Mouse (Mus musculus) R1 (cell line): ENCODE data around the gene Kirrel3.

ENCODE experiments used
- DNase-seq: peaks from one replicate; pipeline ENCODE4 v3.0.0-alpha.2; 2018; ENCODE audit warnings: low read depth, low spot score

Kirrel3 gene

DNA sequence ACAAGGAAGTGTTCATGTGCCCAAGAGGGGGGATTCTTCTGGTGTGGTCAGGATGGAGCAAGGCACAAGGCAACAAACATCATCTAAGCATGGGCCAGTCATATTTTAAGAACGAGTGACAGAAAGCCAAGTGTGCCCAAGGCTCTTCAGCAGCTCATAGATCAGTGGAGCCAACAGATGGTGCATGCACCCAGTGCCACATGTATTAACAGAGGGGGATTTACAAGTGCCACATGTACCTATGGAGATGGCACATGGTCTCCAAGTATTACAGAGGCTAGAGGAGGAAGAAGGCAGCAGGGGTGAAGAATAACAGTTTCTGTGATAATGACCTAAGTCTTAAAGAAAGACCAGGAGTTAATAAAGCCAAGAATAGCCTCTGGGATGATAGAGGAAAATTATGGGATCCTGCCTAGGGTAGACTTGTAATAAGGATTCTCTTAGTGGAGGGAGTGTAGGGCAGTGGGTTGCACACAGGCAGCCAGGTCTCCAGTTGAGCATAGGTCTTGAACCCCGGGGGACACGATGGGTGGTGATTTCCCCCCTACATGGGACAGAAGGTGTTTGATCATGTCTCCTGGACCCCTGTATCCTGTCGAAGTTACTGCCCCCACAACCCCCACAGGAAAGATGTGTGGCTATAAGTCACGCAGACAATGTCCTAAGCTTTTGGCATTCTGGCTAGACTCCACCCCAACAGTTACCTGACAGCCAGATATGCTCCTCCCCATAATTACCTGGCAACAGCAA lies 495.0 kb downstream of the Kirrel3 start:
- DNase-seq: no peak

DNA sequence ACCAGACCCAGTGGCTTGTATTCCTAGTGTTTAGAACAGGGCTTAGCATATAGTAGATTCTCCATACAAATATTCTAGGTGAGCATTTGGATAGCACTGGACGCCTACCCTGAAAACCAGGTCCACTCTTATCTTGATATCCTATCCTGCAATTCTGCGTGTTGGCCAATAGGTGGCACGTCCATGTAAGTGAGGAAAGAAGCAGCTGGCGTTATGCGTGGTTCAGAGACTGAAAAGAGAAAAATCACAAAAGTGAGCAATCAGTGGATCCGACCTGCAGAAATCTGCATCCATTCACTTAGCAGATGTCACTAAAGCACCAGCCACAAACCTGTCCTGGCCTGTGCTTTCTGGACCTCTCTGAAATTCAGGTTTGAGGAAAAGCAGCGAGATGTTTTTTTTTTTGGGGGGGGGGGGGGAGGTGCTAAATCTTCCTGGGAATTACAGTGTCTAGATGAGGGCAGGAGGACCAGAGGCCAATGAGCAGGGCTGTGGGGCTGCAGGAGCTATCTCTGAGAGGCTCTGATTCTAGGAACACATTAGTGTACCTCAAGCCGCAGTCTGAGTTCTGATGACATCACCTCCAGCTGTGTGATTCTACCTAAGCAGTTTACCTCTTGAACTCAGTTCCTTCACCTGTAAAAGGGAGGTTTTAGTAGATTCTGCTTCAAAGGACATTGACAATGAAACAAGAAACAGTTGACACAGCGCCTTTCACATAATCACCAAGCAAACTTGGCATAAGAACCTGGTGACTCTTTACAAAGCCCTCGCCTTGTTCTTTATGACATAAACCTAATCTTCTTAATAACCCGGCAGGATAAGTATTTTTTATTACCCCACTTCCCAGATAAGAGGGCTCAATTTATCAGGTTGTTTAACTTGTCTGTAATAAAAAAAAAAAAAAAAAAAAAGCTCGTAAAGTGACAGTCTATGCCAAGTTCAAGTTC lies 498.1 kb downstream of the Kirrel3 start:
- DNase-seq: peak; percentile 66

DNA sequence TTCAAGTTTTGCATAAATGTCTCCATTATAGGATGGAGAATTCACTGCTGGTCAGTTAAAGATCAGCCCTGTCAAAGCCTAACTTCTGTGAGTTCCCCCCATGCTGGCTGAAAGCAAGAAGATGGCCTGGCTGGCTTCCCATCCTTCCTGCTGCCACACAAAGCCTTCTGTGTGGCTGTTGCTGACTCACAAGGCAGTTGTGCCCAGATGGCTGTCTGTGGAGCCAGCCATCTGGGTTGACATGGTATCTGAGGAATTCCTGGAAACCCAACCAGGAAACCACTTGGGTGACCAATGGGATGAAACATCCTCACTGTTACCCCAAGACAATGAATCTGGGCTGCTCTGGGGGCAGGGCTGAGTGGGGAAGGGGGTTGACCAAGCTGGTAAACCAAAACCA lies 500.5 kb downstream of the Kirrel3 start:
- DNase-seq: no peak

DNA sequence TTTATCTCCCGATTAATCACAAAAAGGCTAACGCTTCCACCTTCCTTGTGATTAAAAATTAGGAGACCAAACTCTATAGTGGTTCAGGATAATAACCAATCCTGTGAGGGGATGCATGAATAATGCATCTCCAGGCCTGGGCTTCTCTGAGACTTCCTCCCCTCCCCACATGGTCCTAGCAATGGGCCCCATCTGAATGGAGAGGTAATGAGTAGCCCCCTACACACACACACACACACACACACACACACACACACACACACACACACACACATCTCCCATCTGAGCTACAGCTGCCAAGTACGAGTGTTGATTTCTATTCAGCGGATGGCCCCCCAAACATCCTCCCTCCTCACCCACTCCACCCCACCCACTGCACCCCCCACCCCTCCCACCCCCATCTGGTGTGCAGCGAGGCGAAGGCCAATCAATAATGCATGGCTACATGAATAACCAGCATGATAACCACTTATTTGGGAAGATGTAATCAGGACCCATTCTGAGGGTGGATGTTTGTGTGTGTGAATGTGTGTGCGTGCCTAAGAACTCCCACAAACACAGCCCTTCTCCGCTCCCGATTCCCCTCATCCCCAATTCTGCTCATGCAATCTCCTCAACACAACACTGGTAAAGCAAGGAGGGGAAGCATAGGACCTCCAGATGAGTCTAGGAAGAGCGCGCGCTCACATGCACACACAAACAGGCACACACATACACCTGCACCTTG lies 501.9 kb downstream of the Kirrel3 start:
- DNase-seq: no peak

DNA sequence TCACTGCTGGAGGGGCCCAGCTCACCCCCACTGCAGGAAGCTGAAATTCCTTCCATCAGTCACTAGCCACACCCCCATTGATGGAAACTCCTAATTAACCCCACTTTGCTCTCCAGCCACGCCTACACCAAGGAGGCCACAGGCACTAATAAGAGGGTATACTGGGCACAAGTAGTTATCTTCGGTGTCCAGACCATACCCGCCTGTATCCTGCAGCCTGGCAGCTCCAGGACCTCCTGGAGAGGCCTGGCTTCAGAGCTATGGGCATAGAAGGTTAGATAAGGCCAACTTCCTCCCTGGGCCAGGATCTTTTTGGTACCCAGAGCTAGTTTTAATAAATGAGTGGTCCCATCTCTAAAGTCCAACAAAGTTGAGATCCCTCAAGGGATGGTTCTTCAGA lies 503.0 kb downstream of the Kirrel3 start:
- no peak for DNase-seq

DNA sequence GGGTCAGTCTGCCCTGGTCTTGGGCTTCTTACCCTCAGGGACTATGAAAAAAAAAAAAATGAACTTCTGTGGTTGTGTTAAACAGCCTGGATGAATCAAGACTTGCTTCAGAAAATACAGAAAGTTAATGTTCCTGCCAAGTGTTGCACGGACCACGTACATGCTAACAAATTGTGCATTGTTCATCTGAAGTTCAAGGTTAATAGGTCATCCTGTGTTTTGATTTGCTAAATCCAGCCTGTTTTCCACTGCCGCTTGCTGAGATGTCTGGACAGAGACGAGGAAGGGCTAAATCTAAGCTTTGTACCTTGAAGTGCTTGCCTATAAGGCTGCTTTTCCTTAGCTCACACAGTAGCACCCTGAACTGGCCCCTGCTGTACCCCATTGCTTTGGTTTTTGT lies 506.5 kb downstream of the Kirrel3 start:
- DNase-seq: peak; percentile 27

DNA sequence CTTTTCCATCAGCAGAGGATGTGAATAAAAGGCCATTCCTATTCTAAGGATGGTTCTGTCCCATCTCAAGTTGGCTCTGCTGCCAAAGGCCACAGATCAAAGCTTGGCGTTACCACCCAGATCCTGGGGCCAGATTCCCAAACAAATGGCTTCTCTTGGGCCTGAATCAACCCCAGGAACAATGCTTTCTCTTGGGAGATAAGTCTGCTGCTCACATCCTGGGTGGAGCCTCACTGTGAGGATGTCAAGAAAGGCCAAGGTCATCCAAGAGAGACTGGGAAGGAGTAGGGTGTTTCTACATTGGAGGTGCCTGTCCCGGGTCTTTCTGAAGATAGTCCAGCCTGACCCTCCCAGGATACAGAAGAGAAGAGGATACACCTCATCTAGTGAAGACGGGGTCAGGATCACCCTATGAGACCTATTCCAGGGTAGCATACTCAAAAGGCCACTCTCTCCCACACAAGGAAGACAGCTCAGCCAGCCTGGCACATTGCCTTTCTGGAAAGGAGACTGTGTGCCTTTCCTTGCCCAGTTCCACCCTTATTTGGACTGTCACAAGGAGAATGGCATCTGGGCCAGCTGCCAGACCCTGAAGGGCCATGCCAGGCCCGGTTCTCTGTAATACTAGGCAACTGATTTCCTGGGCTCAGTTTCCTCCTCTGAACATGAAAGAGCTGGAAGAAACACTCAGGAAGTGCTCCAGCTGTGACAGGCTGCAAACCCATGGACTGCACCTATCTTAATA lies 507.9 kb downstream of the Kirrel3 start:
- peak; percentile 65 for DNase-seq

DNA sequence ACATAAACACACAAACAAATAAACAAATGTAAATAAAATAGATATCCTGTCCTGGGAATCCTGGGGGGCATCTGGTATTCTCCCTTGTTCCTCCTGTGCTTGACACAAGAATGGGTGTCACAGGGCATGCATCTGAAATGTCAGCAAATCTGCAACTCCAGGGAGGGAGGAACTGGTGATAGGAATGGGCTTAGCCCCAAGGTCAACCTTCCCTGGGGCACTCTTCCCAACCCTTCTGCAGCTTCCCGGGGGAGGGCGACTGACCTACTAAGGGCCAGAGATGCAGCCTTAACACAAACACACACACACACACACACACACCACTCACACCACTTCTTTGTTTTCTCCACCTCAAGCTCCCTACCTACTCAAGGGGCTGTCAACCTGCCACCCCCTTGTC lies 509.4 kb downstream of the Kirrel3 start:
- no peak for DNase-seq

DNA sequence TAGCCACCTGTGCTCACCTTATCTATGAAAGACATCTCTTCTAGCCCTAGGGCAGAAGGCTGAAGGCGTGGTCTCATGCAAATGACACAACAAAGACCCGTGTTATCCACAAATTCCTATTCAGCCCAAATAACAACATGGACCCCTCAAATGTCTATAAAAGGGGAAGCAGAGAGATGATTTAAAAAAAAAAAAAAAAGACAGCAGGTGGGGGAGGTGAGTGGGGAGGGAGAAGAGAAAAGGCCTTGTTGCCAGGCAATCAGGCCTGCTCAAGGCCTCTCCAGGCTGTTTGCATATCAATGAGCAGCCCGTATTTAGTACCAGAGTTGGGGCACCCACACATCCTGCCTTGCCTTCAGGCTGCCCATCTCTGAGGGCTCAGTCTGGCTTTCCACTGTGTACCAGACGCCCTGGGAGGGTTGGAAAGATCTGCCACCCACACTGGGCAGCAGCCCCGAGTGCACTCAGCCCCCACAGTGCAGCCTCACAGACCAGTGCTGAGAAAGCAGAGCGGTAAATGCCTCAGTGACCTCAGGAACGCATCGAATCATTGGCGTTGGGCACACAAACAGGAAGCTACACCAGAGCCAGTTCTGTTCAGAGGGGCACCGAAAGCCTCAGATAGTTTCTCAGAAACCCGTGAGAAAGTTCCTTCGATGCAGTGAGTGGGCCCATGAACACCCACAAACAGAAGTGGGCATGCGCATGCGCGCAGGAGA lies 510.1 kb downstream of the Kirrel3 start:
- DNase-seq: peak; percentile 79

DNA sequence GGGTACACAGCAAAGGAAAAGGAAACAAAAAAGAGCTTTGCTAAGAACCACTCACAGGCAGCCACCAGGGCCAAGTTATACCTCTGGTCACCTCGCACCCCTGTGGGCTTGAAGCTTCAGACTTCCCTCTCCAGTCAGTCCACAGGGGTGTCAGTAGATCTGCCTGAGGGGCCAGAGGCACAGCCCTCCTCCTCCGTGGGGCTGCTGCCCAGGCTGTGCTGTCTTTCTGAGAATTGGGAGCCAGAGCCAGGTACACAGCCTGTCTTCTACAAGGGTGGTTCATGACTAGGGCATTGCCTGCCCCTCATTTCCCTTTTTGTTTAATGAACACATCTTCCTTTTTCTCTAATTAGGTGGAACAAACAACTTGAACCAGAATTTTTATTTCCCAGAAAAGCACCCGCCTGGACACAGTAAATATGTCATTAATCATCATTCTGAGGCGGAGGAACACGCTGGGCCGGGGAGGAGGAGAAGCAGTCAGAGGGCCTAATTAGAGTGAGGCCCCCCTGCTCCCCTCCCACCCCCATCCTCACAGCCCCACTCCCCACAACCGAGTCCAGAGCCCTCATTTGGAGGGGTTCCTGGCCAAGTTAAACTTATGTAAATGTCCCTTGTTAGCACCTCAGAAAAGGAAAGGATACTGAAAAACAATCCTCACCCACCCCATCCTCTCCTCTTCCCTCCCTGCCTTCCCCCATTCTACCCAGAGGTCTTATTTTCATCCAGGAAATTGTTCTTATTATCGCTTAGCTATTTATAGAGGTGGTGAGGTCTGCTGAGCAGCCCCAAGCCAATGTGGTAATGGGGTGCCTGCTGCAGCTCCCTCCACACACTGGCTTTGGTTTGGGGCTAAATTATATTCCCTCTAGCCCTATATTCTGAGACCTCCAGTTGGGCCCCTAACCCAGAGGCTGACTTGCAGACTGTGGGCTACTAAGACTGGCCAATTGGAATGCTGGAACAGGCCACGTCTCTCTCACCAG lies 512.5 kb downstream of the Kirrel3 start:
- DNase-seq: no peak

DNA sequence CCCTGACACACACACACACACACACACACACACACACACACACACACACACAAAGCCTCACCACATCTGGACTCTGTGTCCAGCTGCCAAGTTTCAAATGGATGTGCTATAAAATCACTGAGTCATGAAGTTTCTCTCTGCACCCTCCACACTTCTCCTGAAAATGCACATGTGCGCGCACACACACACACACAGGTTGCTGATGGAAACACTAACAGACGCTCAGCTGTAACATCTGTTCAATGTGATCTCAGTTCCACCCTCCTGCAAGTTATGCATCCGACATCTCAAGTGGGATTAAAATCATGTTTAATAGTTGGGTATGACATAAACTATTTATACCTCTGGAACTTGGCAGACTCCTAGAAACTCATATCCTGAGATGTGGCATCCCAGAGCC lies 518.4 kb downstream of the Kirrel3 start:
- DNase-seq: no peak

DNA sequence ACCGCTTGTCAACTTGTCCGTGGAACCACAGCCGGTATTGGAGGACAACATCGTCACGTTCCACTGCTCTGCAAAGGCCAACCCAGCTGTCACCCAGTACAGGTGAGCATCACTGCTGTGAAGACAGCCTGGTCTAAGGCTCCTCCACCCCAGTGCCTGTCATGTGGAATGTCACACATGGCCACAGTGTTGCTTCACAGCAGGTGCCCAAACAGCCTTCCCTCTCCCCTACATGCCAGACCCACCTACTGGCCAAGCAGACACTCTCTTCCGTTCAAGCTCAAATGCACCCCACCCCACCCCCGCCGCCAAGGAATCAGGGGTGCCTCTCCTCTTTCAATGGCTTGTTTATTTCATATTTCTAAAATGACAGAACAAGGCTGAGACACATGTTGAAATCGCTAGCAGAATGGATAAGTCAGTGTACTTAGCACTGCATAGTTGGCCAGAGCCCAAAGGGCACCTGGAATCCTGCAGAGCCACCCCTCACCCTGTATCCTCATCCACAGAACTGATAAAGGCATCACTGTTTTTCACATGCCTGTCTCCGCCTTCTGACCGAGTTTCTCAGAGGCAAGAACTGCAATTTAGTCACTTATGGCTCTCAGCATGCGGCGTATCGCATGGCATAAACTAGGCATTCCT lies 522.1 kb downstream of the Kirrel3 start:
- no peak for DNase-seq

DNA sequence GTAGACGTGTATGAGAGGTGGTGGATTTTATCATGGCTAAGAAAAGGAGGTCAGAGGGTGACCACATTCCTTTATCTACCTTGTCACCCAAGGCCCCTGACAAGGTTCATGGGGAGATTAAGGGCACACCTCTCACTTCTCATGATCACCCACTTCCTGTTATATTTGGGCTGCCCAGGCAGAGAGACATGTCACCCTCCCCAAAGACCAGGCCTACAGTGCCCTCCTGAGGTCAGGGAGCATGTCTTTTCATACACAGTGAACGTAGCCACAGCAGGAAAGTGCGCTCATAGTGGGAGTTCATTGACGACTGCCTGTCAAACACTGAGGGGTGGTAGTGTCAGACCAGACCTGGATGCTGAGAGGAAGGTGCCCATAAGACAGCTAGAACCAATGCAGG lies 531.1 kb downstream of the Kirrel3 start:
- peak; percentile 40 for DNase-seq

DNA sequence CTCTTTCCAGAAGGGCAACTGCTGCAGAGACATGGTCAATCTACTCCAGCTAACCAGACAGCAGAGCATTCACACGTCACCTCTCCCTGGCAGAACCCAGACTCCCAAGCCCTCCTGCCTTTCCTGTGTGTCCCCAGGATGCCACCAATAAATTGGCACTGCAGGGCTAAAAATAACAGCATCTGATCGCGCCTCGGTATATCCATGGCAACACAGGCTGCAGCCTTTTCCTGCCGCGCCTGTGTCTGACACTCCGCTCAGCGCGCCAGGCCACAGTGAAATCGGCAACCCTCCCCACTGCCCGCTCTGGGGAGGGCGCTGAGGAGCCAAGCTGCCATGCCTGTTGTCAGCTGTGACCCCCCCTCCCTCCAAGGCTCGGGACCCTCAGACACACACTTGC lies 531.9 kb downstream of the Kirrel3 start:
- peak; percentile 18 for DNase-seq

DNA sequence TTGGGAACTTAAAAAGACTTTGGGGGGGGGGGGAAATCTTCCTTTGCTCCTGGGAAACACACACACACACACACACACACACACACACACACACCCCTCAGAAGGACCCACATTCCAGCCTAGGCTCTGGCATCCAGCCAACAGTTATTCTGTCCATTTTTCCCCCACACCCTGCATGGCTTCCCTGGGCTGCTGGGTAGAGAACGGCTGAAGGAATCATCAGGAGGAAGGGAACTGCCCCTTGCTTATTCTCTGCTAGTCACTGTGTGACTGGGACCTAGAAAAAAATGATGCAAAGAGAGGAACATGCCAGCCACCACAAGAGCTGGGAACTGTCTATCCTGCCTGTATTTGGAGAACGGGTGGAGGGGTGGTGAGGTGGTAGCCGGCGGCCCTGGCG lies 532.4 kb downstream of the Kirrel3 start:
- DNase-seq: no peak

DNA sequence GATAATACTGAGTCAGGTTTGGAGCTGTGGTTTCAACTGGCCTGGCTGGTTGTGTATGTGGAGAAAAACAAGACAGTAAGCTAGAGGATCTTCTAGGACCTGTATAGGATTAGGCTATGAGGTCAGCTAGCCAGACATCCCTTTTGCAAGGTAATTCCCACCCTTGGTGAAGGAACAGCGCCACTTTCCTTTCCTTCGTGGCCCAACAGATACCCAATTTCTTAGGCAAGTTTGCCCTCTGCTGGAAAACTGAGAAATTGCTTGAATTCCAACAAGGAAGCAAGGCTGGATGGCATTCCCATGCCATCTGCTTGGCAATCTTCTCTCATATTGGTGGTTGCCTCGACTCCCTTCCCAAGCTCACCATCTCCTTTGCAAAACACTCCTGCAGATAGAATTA lies 533.7 kb downstream of the Kirrel3 start:
- DNase-seq: peak; percentile 65

DNA sequence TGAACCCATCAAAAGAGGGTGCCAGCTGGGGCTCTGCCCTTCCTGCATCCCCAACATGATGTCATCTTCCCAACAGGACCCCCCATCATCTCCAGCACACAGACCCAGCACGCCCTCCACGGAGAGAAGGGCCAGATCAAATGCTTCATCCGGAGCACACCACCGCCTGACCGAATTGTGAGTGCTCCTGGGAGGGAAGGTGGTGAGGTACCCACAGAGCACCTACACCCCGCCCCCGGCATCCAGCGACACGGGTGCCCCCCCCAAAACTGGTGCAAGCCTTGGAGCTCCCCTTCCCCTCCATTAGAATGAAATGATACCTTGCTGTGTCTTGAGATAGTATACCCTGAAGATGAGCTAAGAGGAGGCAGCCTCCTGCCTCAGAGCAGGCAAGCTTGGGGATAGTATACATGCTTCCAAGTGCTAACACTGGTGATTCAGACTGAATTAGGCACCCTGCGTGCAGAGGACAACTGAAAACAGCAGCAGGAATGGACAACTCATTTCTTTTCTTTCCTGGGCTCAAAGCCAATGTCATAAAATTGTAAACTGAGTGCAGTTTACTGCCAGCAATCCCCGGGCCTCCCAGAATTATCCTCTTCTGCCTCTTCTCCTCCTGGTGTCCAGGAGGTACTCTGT lies 534.4 kb downstream of the Kirrel3 start:
- no peak for DNase-seq

DNA sequence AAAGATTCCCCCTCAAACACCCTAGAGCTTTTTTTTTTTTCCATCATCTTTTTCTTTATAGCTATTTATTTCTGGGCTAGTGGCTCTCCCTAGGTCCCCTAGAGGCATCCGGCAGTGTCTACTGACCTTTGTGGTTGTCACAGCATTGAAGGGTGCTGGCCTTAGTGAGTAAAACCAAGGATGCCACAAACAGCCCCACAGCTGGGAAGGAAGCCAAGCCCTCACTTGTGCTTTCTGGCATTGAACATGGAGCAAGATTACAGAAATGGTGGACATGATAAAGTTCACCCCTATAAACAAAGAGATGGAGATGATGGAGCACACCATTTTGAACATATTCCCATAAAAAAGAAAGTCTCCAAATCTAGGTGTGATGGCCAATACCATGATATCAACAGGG lies 536.0 kb downstream of the Kirrel3 start:
- no peak for DNase-seq
